Mouse (Mus musculus) B cell, adult 2 months (primary cell): ENCODE results near the gene Mtfp1.

ENCODE experiments used
- DNase-seq, 2 experiments: peaks; one replicate each; pipeline ENCODE4 v3.0.0; 2022

Mtfp1 gene

GRCm38 (mm10) chr11:4078267-4078933 lies 16.8 kb downstream of the Mtfp1 start:
- no peak for DNase-seq

GRCm38 (mm10) chr11:4076633-4077032 lies 18.6 kb downstream of the Mtfp1 start:
- peak; percentile 50 to 52 for DNase-seq

GRCm38 (mm10) chr11:4069664-4070063 lies 25.6 kb downstream of the Mtfp1 start:
- no peak for DNase-seq

GRCm38 (mm10) chr11:4064627-4065122 lies 30.6 kb downstream of the Mtfp1 start, which contains the start of gene Sec14l3:
Sec14l3 (plus strand) TSS chr11:4064841.
- DNase-seq = no peak

GRCm38 (mm10) chr11:4062981-4063380 lies 32.3 kb downstream of the Mtfp1 start:
- DNase-seq = no peak

- no peak for DNase-seq
Observed at GRCm38 (mm10) chr11:4062523-4062922, 32.7 kb downstream of the Mtfp1 start.

- no peak for DNase-seq
Observed at GRCm38 (mm10) chr11:4060866-4061575, 34.2 kb downstream of the Mtfp1 start.

GRCm38 (mm10) chr11:4053586-4053985 lies 41.7 kb downstream of the Mtfp1 start:
- DNase-seq = peak; percentile 78 to 80

- no peak for DNase-seq
Observed at GRCm38 (mm10) chr11:4048438-4048837, 46.8 kb downstream of the Mtfp1 start.

GRCm38 (mm10) chr11:4047766-4048165 lies 47.5 kb downstream of the Mtfp1 start:
- no peak for DNase-seq

GRCm38 (mm10) chr11:4046526-4046925 lies 48.7 kb downstream of the Mtfp1 start:
- no peak for DNase-seq

GRCm38 (mm10) chr11:4043081-4043480 lies 52.2 kb downstream of the Mtfp1 start:
- DNase-seq = no peak
